Mouse (Mus musculus) G1E (cell line): ENCODE measurements around the gene Cd244a.

Experiments
- CTCF ChIP-seq: IDR thresholded peaks from 2 replicates; pipeline ENCODE4 v1.5.1; 2012; ENCODE audit warnings: low read depth, low read length, inconsistent platforms, mixed read lengths
- GATA1 ChIP-seq: IDR thresholded peaks from 2 replicates; pipeline ENCODE4 v1.6.1; 2012; ENCODE audit warnings: borderline replicate concordance, low read length, inconsistent platforms, mixed read lengths
- GATA2 ChIP-seq: IDR thresholded peaks from 2 replicates; pipeline ENCODE4 v1.6.1; 2012; ENCODE audit warnings: low read depth, low read length, inconsistent platforms, borderline replicate concordance
- POLR2AphosphoS5 ChIP-seq: IDR thresholded peaks from 2 replicates; pipeline ENCODE4 v1.6.1; 2012; ENCODE audit warnings: low read depth, low read length, inconsistent platforms; ENCODE audit not compliant: insufficient replicate concordance
- TAL1 ChIP-seq: conservative IDR thresholded peaks from 2 replicates; pipeline ENCODE4 v1.6.1; 2012; ENCODE audit warnings: low read depth, low read length, inconsistent platforms, mixed read lengths

GRCm38 (mm10) chr1:171584584-171584983 is 25.6 kb downstream of the Cd244a start:
- no peak for TF ChIP-seq CTCF
- TF ChIP-seq GATA1: no peak
- no peak for TF ChIP-seq TAL1
- TF ChIP-seq GATA2: no peak
- TF ChIP-seq POLR2AphosphoS5: no peak
